ENCODE assay signal across 38 mouse cellular contexts in the genomic region with DNA sequence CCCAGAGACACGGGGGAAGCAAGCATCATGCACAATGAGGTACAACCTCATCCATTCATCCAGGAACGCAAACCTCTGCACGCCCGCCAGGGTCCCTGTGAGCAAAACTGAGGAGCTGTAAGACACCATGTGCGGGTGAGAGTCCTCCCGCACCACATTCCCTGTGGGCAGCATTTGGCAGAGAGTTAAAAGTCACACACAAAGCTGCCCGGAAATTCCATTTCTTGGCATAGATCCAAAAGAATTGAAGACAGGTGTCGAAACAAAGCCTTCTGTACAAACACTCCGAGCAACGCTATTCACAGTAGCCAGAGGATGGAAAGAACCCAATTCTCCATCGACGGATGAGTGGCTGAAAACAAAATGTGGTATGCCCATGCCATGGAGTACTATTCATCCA. TPM values are rescaled to one million over a fixed set of nuclear protein-coding genes. Genes with fewer than 3 reads are reported as not detected.
"Had no signal": no experiment of that assay in that cellular context is flagged by ENCODE, and none has a peak within 500 bp of the region (broad histone marks: within the 10 kb centered on the region; RNA-seq: fewer than 3 reads in every experiment).

No protein-coding gene starts in this region.

- ATAC-seq: inflammation-experienced regulatory T-cells, adult 6 months; intestine, embryonic 15.5 days; intestine, postnatal 0 days had no signal

- H3K9me3 ChIP-seq: heart, embryonic 13.5 days; heart, embryonic 15.5 days; hindbrain, embryonic 10.5 days; hindbrain, embryonic 12.5 days; intestine, embryonic 15.5 days; limb, embryonic 10.5 days; liver, embryonic 13.5 days had no signal

- H3K4me2 ChIP-seq: heart, embryonic 11.5 days; heart, embryonic 13.5 days; heart, embryonic 15.5 days; hindbrain, embryonic 12.5 days; hindbrain, embryonic 14.5 days; intestine, embryonic 15.5 days; limb, embryonic 12.5 days; liver, embryonic 11.5 days; liver, embryonic 13.5 days had no signal

- H3K9ac ChIP-seq: heart, embryonic 13.5 days; heart, embryonic 15.5 days; hindbrain, embryonic 12.5 days; hindbrain, embryonic 14.5 days; intestine, embryonic 15.5 days; limb, embryonic 12.5 days; liver, embryonic 13.5 days had no signal

- H3K27me3 ChIP-seq: hindbrain, embryonic 12.5 days; intestine, embryonic 15.5 days; liver, embryonic 13.5 days had no signal

- DNase-seq: gastrocnemius, postnatal 14 days; gastrocnemius, postnatal 36 days; heart, adult 11 months; heart, adult 2 months; heart, postnatal 4 days; kidney, adult 18-20 months; kidney, adult 8-10 months; kidney, postnatal 10 days; kidney, postnatal 25 days; kidney, postnatal 4 days; liver; liver, embryonic 13.5 days had no signal

- H3K27ac ChIP-seq: heart, adult 2 months; heart, embryonic 13.5 days; heart, embryonic 15.5 days; hindbrain, embryonic 10.5 days; hindbrain, embryonic 12.5 days; hindbrain, embryonic 14.5 days; intestine, embryonic 15.5 days; layer of hippocampus, adult 2 months; left cerebral cortex, adult 2 months; limb, embryonic 10.5 days; limb, embryonic 12.5 days; liver, embryonic 13.5 days had no signal

- H3K4me3 ChIP-seq: heart, adult 2 months; heart, embryonic 13.5 days; heart, embryonic 15.5 days; hindbrain, embryonic 10.5 days; hindbrain, embryonic 12.5 days; intestine, embryonic 15.5 days; layer of hippocampus, adult 2 months; left cerebral cortex, adult 2 months; limb, embryonic 10.5 days; limb, embryonic 12.5 days; liver, embryonic 13.5 days had no signal

- H3K36me3 ChIP-seq: heart, embryonic 13.5 days; heart, embryonic 15.5 days; hindbrain, embryonic 12.5 days; intestine, embryonic 15.5 days; limb, embryonic 10.5 days; limb, embryonic 12.5 days; liver, embryonic 13.5 days had no signal

- H3K4me1 ChIP-seq: heart, embryonic 15.5 days; intestine, embryonic 15.5 days; liver, embryonic 13.5 days had no signal

RNA-seq across cellular contexts. Expression of a gene that starts 20.3 kb away (rescaled TPM):
- total RNA-seq: gastrocnemius, postnatal 36 days had no signal
- polyA plus RNA-seq: inflammation-experienced regulatory T-cells, adult 6 months had no signal

RNA-seq across cellular contexts. Expression of a gene that starts 58.9 kb away (rescaled TPM):
- total RNA-seq: gastrocnemius, adult 18-20 months; gastrocnemius, adult 8-10 months; gastrocnemius, postnatal 14 days; gastrocnemius, postnatal 36 days; heart, adult 2 months; heart, postnatal 25 days; heart, postnatal 4 days; layer of hippocampus, adult 2 months; layer of hippocampus, postnatal 10 days; layer of hippocampus, postnatal 25 days; left cerebral cortex, adult 2 months; left cerebral cortex, postnatal 14 days; left cerebral cortex, postnatal 36 days had no signal
- polyA plus RNA-seq: gonadal fat pad, adult 2 months; heart, adult 2 months; heart, embryonic 11.5 days; heart, embryonic 13.5 days; heart, embryonic 15.5 days; heart, postnatal 0 days; hindbrain, embryonic 10.5 days; hindbrain, embryonic 12.5 days; hindbrain, embryonic 14.5 days; inflammation-experienced regulatory T-cells, adult 6 months; intestine, embryonic 15.5 days; intestine, postnatal 0 days; kidney, embryonic 14.5 days; kidney, embryonic 16.5 days; limb, embryonic 10.5 days; limb, embryonic 12.5 days; limb, embryonic 14.5 days; liver, embryonic 11.5 days; liver, embryonic 13.5 days had no signal
